Mouse (Mus musculus): Measurements from ENCODE around the gene Cyp2f2.
A peak's percentile ranks its signal among the peaks of the same experiment; 100 is the strongest.

Gene Cyp2f2

DNA sequence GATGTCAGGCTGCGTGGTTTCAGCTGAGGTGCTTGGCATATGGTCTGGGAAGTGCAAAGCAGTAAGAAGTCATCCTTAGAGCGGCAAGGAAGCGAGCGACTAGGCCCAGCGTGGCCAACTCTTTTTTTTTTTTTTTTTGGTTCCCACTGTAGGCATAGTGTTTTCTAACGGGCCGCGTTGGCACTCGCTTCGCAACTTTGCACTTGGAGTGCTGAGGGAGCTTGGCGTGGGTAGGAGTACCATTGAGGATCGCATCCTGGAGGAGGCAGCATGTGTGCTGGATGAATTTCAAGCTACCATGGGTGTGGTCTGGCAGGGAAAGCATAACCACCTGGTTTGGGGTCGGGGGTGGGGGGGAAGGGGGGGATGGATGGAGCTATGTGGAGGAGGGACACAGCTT, 36.3 kb downstream of the Cyp2f2 start:
- DNase-seq (ENCODE audit: low spot score), result no peak

- DNase-seq (ENCODE audit: low spot score), result no peak
These were observed 38.5 kb downstream of the Cyp2f2 start for GRCm38 (mm10) chr7:27158171-27158570.

GRCm38 (mm10) chr7:27159256-27159655, 39.5 kb downstream of the Cyp2f2 start:
- DNase-seq (ENCODE audit: low spot score), result no peak

- DNase-seq (ENCODE audit: low spot score), result peak; percentile 78
These were observed 40.2 kb downstream of the Cyp2f2 start for GRCm38 (mm10) chr7:27159882-27160281.

GRCm38 (mm10) chr7:27160921-27161320, 41.2 kb downstream of the Cyp2f2 start:
- DNase-seq (ENCODE audit: low spot score), result no peak

- DNase-seq (ENCODE audit: low spot score), result no peak
These were observed 42.0 kb downstream of the Cyp2f2 start for GRCm38 (mm10) chr7:27161744-27162143.

DNA sequence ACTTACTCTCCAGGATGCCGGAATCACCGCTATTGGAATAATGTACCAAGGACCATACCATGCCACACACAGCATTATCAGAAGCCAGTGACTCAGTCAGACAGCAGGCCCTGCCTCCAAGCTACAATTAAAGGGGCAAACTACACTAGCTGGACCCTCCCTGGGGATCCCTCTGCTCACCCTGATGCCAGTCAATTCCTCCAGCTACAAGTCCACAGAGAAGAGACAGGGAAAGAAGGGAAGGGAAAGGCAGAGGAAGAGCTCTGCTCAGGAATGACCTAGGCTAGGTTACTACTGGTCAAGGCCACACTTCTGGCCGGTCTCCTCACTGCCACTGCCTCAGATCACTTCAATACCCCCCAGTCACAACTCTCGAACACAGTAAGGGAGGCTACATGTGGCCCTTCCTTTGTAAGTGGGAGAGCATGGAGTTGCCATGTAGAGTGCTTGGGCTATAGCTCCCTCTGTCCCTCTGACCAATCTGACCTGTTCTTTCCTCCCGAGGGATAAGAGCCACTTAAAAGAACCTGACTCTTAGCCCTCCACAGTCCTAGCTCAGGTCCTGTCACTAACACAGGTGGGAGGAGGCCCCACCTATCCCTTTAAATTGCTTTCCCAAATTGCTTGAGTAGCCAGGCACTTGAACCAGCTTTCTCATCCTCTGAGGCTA, 43.2 kb downstream of the Cyp2f2 start:
- no peak for DNase-seq (ENCODE audit: low spot score)

DNA sequence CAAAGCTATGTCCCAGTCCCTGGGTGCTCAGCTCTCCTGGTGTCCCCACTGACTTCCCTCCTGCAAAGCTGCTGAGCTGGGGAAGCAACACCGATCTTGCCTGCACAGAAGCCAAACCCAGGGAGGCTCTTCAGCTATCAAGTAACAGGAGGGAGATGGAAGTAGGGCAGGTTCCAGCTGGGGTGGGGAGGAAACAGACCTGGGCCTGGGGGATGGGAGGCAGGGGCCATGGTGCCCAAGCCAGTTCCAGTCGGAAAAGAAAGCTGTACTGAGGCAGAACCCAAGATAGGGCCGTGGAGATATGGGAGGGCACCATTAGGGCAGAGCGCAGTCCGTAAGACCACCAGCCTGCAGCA, 43.7 kb downstream of the Cyp2f2 start:
- DNase-seq (ENCODE audit: low spot score), result no peak

DNA sequence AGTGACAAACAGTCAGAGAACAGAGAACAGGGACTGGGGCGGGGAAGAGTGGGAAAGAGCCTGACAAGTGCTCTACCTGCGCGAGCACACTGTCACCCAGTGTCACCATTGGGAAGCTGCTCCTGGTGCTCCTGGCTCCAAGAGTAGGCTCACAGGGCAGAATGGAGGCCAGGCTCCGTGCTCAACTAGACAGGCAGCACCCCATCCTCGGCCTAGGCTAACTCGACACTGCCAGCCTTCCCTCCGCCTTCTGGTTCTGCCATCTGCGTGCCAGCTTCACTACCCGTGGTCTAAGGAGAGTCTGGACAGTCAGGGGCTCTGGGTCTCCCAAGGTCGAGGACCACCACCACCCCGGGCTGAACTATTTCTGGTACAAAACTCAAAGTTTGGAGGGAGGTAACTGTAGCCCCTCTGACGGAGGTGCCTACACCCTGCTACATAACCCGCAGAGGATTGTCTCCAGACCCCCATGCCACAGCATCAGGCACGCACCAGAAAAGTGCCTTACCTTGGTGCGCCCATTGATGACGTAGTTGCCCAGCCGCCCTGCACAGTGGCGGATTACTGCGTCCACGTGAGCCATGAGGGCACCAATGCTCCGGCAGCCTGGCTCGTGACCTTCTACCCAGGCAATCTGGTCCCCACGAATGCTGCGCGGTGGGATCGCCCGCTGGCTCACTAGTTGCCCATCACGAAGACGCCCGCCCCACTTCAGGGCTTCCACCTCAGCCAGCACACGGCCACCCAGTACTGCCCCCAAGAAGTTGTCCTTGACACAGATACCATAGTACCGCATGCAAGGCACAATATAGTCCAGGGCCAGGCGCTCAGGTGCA, 44.6 kb downstream of the Cyp2f2 start:
- DNase-seq (ENCODE audit: low spot score), result no peak

DNA sequence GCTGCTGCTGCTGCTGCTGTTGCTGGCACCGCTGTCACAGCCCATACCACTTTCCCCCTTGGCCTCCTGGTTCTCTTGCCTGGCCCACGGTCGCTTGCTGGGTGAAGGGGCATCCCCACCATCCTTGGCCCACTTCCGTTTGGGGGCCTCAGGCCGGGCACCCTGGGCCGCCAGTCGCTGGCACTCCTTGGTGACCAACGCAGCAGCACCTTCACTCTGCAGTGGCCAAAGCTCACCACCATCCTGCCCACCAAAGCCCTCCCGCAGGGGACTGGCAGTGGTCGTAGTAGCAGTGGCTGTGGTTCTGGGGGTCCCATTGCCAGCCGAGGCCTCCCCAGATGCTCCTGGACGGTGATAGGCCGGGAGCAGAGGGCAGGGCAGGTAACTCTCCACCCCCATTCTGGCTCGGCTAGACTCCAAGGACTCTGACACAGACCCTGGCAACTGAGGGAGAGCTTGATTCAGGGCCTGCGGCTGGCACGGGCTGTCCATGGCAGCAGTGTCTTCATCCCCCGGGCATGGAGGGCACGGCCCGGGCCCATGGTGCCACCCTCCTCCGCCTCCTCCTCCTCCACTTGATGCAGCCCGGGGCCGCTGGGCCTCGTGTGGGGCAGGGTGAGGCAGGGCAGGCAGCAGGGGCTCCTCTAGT, 45.4 kb downstream of the Cyp2f2 start:
- no peak for DNase-seq (ENCODE audit: low spot score)

DNA sequence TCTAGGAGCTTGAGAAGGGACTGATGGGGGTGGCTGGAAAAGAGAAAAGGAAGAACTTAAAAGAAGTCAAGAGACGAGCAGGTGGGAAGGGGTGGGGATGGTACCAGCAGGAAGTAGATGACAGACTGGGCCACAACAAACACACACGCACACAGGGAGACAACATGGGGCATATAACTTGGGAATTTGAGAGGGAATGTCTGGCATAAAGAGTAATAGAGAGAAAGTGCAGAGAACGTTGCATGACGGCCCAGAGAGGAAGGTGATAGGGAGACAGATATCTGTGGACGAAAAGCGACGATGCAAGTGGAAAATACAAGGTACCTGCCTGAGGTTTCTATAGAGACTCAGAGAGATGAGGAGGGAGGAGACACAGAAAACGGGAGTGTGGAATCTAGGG, 46.0 kb downstream of the Cyp2f2 start:
- DNase-seq (ENCODE audit: low spot score), result no peak

DNA sequence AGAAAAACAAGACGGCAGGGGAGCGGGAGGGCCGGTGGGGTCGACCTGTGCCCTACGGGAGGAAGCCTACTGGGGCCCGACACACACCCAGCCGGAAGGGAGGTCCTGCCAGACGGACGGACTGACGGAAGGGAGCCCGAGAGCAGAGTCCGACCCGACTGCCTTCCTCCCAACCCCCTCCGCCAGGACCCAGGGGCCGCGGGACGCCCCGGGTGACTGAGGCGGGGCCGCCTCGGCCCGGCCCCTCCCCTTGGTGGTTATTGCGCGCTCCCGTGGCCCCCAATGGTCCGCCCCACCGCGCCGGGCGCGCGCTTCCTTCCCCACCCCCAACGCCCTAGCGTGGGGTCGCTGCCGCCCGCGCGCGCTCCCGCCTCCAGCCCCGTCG, 46.5 kb downstream of the Cyp2f2 start:
- peak; percentile 80 for DNase-seq (ENCODE audit: low spot score)

DNA sequence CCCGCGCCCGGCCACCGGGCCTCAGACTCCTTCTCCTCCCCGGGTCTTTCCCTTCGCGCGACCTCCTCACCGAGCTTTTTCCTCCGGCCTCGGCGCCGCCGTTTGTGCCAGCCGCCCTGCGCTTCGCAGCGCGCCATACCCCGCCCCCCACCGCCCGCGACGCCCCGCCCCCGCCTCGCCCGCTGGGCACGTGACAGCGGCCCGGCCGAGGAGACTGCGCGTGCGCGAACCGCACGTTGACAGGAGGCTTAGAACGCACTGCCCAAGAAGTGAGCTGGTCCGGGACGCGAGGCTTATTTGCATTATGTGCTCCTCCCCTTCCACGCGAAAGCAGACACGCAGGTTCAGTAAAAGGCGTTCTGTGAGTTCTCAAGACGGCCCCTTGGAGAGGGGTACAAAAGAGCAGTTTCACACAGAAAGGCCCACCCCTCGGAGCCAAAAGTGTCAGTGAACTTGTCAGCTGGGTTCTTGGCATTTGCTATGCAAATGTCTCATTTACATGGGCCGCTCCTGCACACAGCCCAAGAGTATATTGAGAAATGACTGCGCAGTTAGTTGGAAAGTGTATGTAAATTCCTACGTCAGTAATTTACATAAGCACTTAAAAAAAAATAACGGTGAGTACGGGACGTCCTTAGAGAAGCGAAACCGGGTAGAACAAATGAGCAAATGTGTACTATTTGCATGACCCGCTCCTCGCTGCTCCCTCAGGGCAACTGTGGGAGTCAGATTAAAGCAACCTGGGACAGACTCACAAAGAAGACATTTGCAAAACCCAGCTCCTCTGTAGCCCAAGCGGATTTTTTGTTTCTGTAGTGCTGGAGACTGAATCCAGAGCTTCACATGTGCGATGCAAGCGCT, 47.1 kb downstream of the Cyp2f2 start, which contains the start of gene Egln2:
Egln2 (minus strand) TSS at position 189 of the 861 bp plus-strand sequence.
- peak; percentile 94 for DNase-seq (ENCODE audit: low spot score)

DNA sequence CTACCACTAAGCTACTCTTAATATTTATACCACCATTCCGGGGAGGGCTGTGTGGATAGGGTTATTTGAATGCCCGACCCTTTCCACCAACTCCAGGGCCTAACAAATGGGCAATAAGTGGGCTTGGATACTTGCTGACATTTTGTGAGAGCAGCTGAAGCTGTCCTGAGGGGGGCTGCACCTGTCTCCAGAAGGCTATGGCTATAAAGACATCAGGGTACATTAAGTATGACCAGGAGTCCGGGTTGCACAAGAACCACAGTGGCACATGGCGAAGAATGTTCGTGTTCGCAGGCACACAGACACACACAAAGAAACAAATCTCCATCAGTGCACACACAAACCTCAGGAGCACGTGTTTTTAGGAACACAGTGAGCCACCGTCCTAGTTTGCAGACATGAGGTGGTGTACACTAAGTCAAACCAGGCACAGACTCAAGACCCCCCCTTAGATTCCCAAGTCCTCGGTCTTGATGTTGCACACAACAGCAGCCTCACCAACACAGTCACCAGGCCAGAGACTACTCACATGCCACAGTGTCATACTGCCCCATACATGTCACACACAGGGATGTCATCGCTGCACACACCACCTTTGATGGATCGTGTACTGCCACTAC, 47.9 kb downstream of the Cyp2f2 start:
- no peak for DNase-seq (ENCODE audit: low spot score)

DNA sequence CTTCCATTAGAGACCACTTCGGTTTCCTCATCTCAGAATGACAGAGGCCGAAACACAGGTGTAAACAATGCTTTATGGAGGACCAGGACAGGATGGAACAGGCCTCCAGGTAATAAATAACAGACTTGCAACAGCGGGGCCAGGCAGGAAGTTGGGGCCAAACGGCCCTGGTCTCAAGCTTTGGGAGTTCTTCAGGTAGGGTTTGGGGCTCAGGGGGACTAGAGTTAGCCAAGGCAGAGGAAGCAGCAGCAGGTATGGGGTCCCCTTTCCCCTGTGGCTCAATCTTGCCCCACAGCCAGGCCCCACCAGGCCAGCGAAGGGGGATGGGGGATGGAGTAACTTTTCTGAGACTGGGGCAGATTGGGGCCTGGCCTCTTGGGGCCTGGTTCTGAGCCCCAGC, 48.7 kb downstream of the Cyp2f2 start:
- DNase-seq (ENCODE audit: low spot score), result no peak

GRCm38 (mm10) chr7:27170981-27171380, 51.3 kb downstream of the Cyp2f2 start:
- no peak for DNase-seq (ENCODE audit: low spot score)

DNA sequence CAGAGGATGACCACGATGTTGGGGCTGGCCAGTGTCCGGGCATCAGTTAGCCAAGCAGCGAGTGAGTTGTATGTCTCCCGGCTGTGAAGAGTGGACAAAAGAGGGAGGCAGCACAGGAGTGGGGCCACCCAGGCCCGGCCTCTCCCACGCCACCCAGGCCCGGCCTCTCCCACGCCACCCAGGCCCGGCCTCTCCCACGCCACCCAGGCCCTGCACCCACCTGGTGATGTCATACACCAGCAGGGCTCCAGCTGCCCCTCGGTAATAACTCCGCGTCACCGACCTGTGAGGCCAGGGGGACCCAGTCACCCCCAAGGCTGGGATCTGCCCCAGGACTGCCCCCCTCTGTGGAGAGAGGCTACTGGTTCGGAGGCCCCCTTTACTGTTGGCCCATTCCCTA, 54.8 kb downstream of the Cyp2f2 start:
- DNase-seq (ENCODE audit: low spot score), result no peak

- DNase-seq (ENCODE audit: low spot score), result no peak
These were observed 55.2 kb downstream of the Cyp2f2 start for GRCm38 (mm10) chr7:27174896-27175295.

GRCm38 (mm10) chr7:27177942-27178323, 58.2 kb downstream of the Cyp2f2 start:
- no peak for DNase-seq (ENCODE audit: low spot score)

DNA sequence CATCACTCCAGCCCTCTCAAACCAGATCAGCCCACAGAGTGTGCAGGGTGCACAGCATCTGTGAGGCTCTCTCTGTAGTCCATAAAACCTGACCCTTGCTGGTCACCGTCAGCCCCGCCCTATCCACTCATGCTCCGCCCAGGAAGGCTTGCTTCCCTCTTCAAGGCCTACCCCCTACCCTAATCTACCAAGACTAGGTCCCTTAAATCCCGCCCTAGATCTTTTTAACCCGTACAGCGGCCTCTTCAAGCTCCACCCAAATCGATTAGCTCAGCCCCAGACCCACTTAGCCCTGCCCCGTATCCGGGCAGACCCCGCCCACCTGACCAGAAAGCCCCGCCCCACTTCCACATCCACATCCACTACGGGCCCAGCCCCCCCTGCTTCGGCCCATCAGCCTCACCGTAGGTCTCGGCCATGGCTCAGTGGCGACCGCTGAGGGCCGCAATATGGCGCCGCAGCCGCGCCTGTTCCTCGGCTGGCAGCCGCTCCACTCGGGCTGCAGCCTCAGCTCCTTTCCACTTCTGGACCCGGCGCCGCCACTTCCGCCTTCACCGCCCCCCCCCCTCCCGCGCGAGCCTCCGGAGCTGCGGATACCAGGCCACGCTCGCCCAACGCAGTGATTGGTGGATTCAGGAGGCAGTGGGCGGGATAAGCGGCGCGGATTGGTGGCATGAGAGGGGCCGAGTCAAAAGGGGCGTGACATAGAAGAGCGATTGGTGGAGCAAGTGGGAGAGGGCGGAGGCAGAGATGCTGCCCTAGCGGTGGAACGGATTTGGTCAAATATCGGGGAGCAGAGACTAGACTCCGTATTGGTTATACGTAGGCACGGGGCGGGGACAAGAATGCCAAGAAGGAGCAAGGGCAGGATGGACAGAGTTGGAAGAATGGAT, 58.9 kb downstream of the Cyp2f2 start, which contains the start of gene Rab4b:
Rab4b (minus strand) TSS at position 573 of the 893 bp plus-strand sequence.
- DNase-seq (ENCODE audit: low spot score), result peak; percentile 94

Measured in urinary bladder, postnatal 25 days (tissue).